Mouse (Mus musculus) kidney, adult 2 months (tissue): Measurements from ENCODE around the gene Rae1. TPM values are rescaled to one million over a fixed set of nuclear protein-coding genes. Genes with fewer than 3 reads are reported as not detected.

ENCODE experiments used
- DNase-seq: peaks from one replicate; pipeline ENCODE4 v3.0.0; 2021
- H3K27ac ChIP-seq: fragments of 200-500 bp; 2 replicates; pipeline ENCODE4 v1.5.1; 2012; ENCODE audit warnings: low read depth, low read length, control low read depth, inconsistent platforms; ENCODE audit not compliant: insufficient read depth
- H3K27me3 ChIP-seq: fragments of 200-500 bp; replicated peaks from 2 replicates; pipeline ENCODE4 v1.6.1; 2012; ENCODE audit warnings: mild to moderate bottlenecking, moderate library complexity, low read length, inconsistent platforms; ENCODE audit not compliant: control insufficient read depth, insufficient read depth
- H3K36me3 ChIP-seq: fragments of 200-500 bp; 2 replicates; pipeline ENCODE4 v1.6.1; 2012; ENCODE audit warnings: mild to moderate bottlenecking, moderate library complexity, low read length, inconsistent platforms; ENCODE audit not compliant: control insufficient read depth, insufficient read depth
- H3K4me1 ChIP-seq: fragments of 200-500 bp; 2 replicates; pipeline ENCODE4 v1.6.1; 2011; ENCODE audit warnings: low read length; ENCODE audit not compliant: control insufficient read depth, insufficient read depth
- H3K4me3 ChIP-seq: fragments of 200-500 bp; 2 replicates; pipeline ENCODE4 v1.5.1; 2011; ENCODE audit warnings: mild to moderate bottlenecking, low read depth, low read length, control low read depth; ENCODE audit not compliant: insufficient read depth
- CTCF ChIP-seq: fragments of 200-500 bp; conservative IDR thresholded peaks from 2 replicates; pipeline ENCODE4 v1.5.1; 2011; ENCODE audit warnings: low read depth, mild to moderate bottlenecking, control low read depth, low read length, moderate library complexity, mixed read lengths; ENCODE audit not compliant: insufficient read depth, insufficient read length
- POLR2A ChIP-seq: fragments of 200-500 bp; IDR thresholded peaks from one replicate; pipeline ENCODE4 v1.6.1; 2011; ENCODE audit warnings: low read depth, low read length, control low read depth
- WGBS: fragments of 180-500 bp; shearing (Covaris S2); methylation state at CpG from one replicate; pipeline ENCODE4 v1.1.7; 2018; 5-methylcytosine and 5-hydroxymethylcytosine counted together
- polyA plus RNA-seq: library from polyadenylated mRNA; depleted of rRNA; stranded (reverse); fragments of >200 nt; gene quantifications from 2 replicates; pipeline ENCODE4 v1.2.3, GENCODE M21; 2012; rRNA removed

The Rae1 gene
- polyA plus RNA-seq, 1 experiment: 56.7 TPM

GRCm38 (mm10) chr2:173063219-173063618, 63.3 kb downstream of the Rae1 start:
- TF ChIP-seq POLR2A (no peak), CTCF (no peak)
- 50% methylated on average over 1 of the region's 1 CpGs for WGBS
- Histone ChIP-seq H3K4me1 (no peaks in the 10 kb centered on the region), H3K27ac (no peak overlapping the region), H3K36me3 (no peaks in the 10 kb centered on the region), H3K4me3 (no peak overlapping the region), H3K27me3 (no peaks in the 10 kb centered on the region)
- DNase-seq: no peak

- no peaks in the 10 kb centered on the region for H3K27me3 ChIP-seq
- TF ChIP-seq CTCF (no peak), POLR2A (no peak)
- no peak overlapping the region for H3K27ac ChIP-seq
- no peak overlapping the region for H3K4me3 ChIP-seq
- H3K4me1 ChIP-seq: no peaks in the 10 kb centered on the region
- H3K36me3 ChIP-seq: no peaks in the 10 kb centered on the region
- DNase-seq: no peak
- 96% methylated on average over 2 of the region's 2 CpGs for WGBS
These were observed 64.9 kb downstream of the Rae1 start for GRCm38 (mm10) chr2:173064864-173065263.

Other genes starting within 250 kb of the Rae1 start
- 47.6 and 51.2 TPM in 2 replicates for gene Bmp7, start 59.8 kb upstream of the Rae1 start, polyA plus RNA-seq
- gene Spo11, start 22.4 kb upstream of the Rae1 start, polyA plus RNA-seq: 0.14 and 0.17 TPM in 2 replicates
- 19.9 and 37.9 TPM in 2 replicates for gene Rbm38, start 20.4 kb downstream of the Rae1 start, polyA plus RNA-seq
- gene Ctcfl, start 119.4 kb downstream of the Rae1 start, polyA plus RNA-seq: 0.03 TPM in 2 replicates
- 648 and 871 TPM in 2 replicates for gene Pck1, start 152.9 kb downstream of the Rae1 start, polyA plus RNA-seq
- gene Zbp1, start 218.8 kb downstream of the Rae1 start, polyA plus RNA-seq: 3.3 and 7.8 TPM in 2 replicates